Mouse (Mus musculus): ENCODE results near the gene Mrgpre. TPM values are rescaled to one million over a fixed set of nuclear protein-coding genes. Genes with fewer than 3 reads are reported as not detected.

Mrgpre gene
- polyA plus RNA-seq, 1 experiment from 2014 or later: 2.3 TPM

DNA sequence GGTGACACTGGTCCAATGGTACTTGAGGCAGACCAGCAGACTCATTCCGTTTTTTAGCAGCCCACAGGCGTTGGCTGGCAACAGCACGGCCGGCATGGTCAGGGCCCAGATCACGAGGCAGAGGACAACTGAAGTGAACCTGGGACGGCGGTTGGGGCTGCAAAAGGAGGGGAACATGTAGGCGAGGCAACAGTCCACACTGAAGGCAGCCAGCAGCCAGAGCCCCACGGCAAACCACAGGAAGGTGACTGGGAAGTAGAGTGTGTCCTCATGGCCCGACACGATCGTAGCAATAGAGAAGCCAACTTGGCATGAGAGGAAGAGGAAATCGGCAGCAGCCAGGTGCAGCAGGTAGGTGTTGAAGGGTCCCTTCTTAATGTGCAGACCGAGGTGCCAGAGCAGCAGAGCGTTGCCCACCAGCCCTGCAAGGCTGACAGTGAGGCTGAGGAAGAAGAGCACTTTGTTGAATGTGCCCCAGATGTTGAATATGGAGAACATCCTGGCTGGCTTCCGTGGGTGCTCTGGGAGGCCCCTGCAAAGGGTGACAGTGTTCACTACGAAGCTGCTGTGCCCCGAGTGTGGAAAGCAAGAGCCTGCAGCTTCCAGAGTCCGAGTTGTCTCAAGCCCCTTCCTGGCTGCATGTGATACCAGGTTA is 19.3 kb downstream of the Mrgpre start:
- H3K27ac ChIP-seq (ENCODE audit: low read depth): no peak overlapping the region
- no peak overlapping the region for H3K4me2 ChIP-seq (ENCODE audit: low read length)
- no peaks in the 10 kb centered on the region for H3K9me3 ChIP-seq (ENCODE audit: control insufficient read depth, low read length)
- no peak for DNase-seq (ENCODE audit: low spot score)
- H3K9ac ChIP-seq (ENCODE audit: low read length): no peak overlapping the region
- peaks cover 8% of the 10 kb centered on the region; the same call in 1 of the 2 replicates for H3K27me3 ChIP-seq (replicated peaks; ENCODE audit: control insufficient read depth, insufficient read depth, low read length)
- 68% methylated on average over 19 of the region's 19 CpGs for WGBS
- no peak overlapping the region for H3K4me3 ChIP-seq (ENCODE audit: low read depth, low read length)
- no peaks in the 10 kb centered on the region for H3K36me3 ChIP-seq (ENCODE audit: control insufficient read depth, insufficient read depth, low read length)
- no peaks in the 10 kb centered on the region for H3K4me1 ChIP-seq (replicated peaks; ENCODE audit: control insufficient read depth, insufficient read depth, low read length)
- no peak for ATAC-seq (replicated peaks; ENCODE audit: low FRiP score, low TSS enrichment, low read depth)

DNA sequence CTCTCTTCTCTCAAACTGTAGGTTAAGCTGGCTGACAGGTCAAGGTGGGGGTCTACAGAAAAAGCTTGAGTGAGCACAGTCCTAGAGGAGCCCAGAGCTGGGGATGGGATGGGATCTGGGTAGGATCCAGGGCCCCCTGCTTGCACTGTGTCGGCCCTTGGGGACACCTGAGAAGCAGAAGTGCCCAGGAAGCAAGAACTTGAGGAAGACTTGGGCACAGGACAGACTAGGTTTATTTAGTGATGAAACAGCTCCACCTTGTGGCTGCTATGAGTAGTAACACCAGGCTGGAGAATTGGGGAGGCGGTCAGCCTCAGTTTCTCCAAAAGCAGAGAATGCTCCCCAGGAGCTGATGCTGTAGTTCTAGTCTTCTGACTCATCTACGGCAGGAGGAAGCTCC is 20.5 kb downstream of the Mrgpre start:
- 15% methylated on average over 3 of the region's 3 CpGs for WGBS
- ATAC-seq (replicated peaks; ENCODE audit: low FRiP score, low TSS enrichment, low read depth) (0 out of 2 replicates have a peak, but pooled peaks have one; percentile 63), DNase-seq (ENCODE audit: low spot score) (peak; percentile 70)
- no peaks in the 10 kb centered on the region for H3K36me3 ChIP-seq (ENCODE audit: control insufficient read depth, insufficient read depth, low read length)
- H3K9ac ChIP-seq (ENCODE audit: low read length): no peak overlapping the region
- no peaks in the 10 kb centered on the region for H3K4me1 ChIP-seq (replicated peaks; ENCODE audit: control insufficient read depth, insufficient read depth, low read length)
- H3K27ac ChIP-seq (ENCODE audit: low read depth): no peak overlapping the region
- H3K27me3 ChIP-seq (replicated peaks; ENCODE audit: control insufficient read depth, insufficient read depth, low read length): peaks cover 8% of the 10 kb centered on the region; the same call in 1 of the 2 replicates
- H3K4me3 ChIP-seq (ENCODE audit: low read depth, low read length): no peak overlapping the region
- H3K9me3 ChIP-seq (ENCODE audit: control insufficient read depth, low read length): no peaks in the 10 kb centered on the region
- H3K4me2 ChIP-seq (ENCODE audit: low read length): no peak overlapping the region

DNA sequence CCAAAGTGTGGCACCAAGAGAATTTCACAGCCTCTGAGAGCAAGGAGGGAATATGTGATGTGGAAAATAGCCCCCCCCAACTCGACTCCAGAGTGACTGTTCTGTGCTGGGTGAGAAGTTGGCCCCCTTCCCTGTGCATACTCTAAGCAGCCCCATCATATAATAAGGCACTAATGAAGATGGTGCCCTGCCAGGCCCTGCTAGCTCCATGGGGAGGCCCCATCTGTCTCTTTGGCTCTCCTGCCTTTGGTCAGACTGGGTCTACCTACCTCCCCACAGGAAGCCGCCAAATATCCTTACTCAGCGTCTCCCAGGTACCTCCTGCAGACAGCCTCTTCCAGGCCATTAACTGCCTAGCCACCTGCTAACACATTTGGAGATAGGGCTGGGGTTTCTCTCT is 25.3 kb downstream of the Mrgpre start:
- Histone ChIP-seq H3K9me3 (ENCODE audit: control insufficient read depth, low read length) (no peaks in the 10 kb centered on the region), H3K36me3 (ENCODE audit: control insufficient read depth, insufficient read depth, low read length) (no peaks in the 10 kb centered on the region), H3K9ac (ENCODE audit: low read length) (no peak overlapping the region), H3K27ac (ENCODE audit: low read depth) (no peak overlapping the region), H3K4me1 (replicated peaks; ENCODE audit: control insufficient read depth, insufficient read depth, low read length) (0 out of 2 replicates have a peak, but pooled peaks cover 3% of the 10 kb centered on the region), H3K4me2 (ENCODE audit: low read length) (no peak overlapping the region), H3K4me3 (ENCODE audit: low read depth, low read length) (no peak overlapping the region), H3K27me3 (replicated peaks; ENCODE audit: control insufficient read depth, insufficient read depth, low read length) (peaks cover 12% of the 10 kb centered on the region; the same call in 1 of the 2 replicates)
- DNase-seq (ENCODE audit: low spot score): no peak
- 62% methylated on average over 3 of the region's 3 CpGs for WGBS
- ATAC-seq (replicated peaks; ENCODE audit: low FRiP score, low TSS enrichment, low read depth): no peak

GRCm38 (mm10) chr7:143757696-143758095 is 26.6 kb downstream of the Mrgpre start:
- Histone ChIP-seq H3K9ac (ENCODE audit: low read length) (no peak overlapping the region), H3K4me2 (ENCODE audit: low read length) (no peak overlapping the region; the same call in 1 of the 2 replicates), H3K4me3 (ENCODE audit: low read depth, low read length) (no peak overlapping the region), H3K9me3 (ENCODE audit: control insufficient read depth, low read length) (no peaks in the 10 kb centered on the region), H3K27me3 (replicated peaks; ENCODE audit: control insufficient read depth, insufficient read depth, low read length) (peaks cover 12% of the 10 kb centered on the region; the same call in 1 of the 2 replicates), H3K4me1 (replicated peaks; ENCODE audit: control insufficient read depth, insufficient read depth, low read length) (0 out of 2 replicates have a peak, but pooled peaks cover 3% of the 10 kb centered on the region), H3K36me3 (ENCODE audit: control insufficient read depth, insufficient read depth, low read length) (no peaks in the 10 kb centered on the region), H3K27ac (ENCODE audit: low read depth) (no peak overlapping the region)
- ATAC-seq (replicated peaks; ENCODE audit: low FRiP score, low TSS enrichment, low read depth) (no peak), DNase-seq (ENCODE audit: low spot score) (no peak)
- 67% methylated on average over 3 of the region's 3 CpGs for WGBS

- Histone ChIP-seq H3K4me2 (ENCODE audit: low read length) (peak overlapping the region; percentile 85), H3K9me3 (ENCODE audit: control insufficient read depth, low read length) (no peaks in the 10 kb centered on the region), H3K27me3 (replicated peaks; ENCODE audit: control insufficient read depth, insufficient read depth, low read length) (peaks cover 12% of the 10 kb centered on the region; the same call in 1 of the 2 replicates), H3K27ac (ENCODE audit: low read depth) (no peak overlapping the region), H3K4me1 (replicated peaks; ENCODE audit: control insufficient read depth, insufficient read depth, low read length) (0 out of 2 replicates have a peak, but pooled peaks cover 3% of the 10 kb centered on the region), H3K9ac (ENCODE audit: low read length) (no peak overlapping the region; the same call in 1 of the 2 replicates), H3K4me3 (ENCODE audit: low read depth, low read length) (peak overlapping the region; percentile 38), H3K36me3 (ENCODE audit: control insufficient read depth, insufficient read depth, low read length) (no peaks in the 10 kb centered on the region)
- 1% methylated on average over 15 of the region's 15 CpGs for WGBS
- DNase-seq (ENCODE audit: low spot score) (peak; percentile 79), ATAC-seq (replicated peaks; ENCODE audit: low FRiP score, low TSS enrichment, low read depth) (peak; percentile 90)
These were observed 27.3 kb downstream of the Mrgpre start for GRCm38 (mm10) chr7:143757027-143757390.

- peak; percentile 30; the same call in 1 of the 2 replicates for ATAC-seq (replicated peaks; ENCODE audit: low FRiP score, low TSS enrichment, low read depth)
- Histone ChIP-seq H3K9ac (ENCODE audit: low read length) (no peak within 1 kb of the TSS; the same call in 1 of the 2 replicates), H3K27ac (ENCODE audit: low read depth) (no peak within 1 kb of the TSS), H3K4me1 (replicated peaks; ENCODE audit: control insufficient read depth, insufficient read depth, low read length) (0 out of 2 replicates have a peak, but pooled peaks cover 3% of the 10 kb centered on the region), H3K36me3 (ENCODE audit: control insufficient read depth, insufficient read depth, low read length) (no peaks in the 10 kb centered on the region), H3K27me3 (replicated peaks; ENCODE audit: control insufficient read depth, insufficient read depth, low read length) (peaks cover 12% of the 10 kb centered on the region; the same call in 1 of the 2 replicates), H3K9me3 (ENCODE audit: control insufficient read depth, low read length) (no peaks in the 10 kb centered on the region), H3K4me3 (ENCODE audit: low read depth, low read length) (peak within 1 kb of the TSS; percentile 38), H3K4me2 (ENCODE audit: low read length) (peak within 1 kb of the TSS; percentile 85)
- DNase-seq (ENCODE audit: low spot score): no peak
- 25% methylated on average over 21 of the region's 22 CpGs for WGBS
These were observed 27.9 kb downstream of the Mrgpre start, which contains the start of gene Osbpl5 for GRCm38 (mm10) chr7:143756125-143757026. TSS of gene Osbpl5 (minus strand) at chr7:143756985.

- Histone ChIP-seq H3K9me3 (ENCODE audit: control insufficient read depth, low read length) (no peaks in the 10 kb centered on the region), H3K4me2 (ENCODE audit: low read length) (no peak overlapping the region), H3K9ac (ENCODE audit: low read length) (no peak overlapping the region), H3K27me3 (replicated peaks; ENCODE audit: control insufficient read depth, insufficient read depth, low read length) (peaks cover 12% of the 10 kb centered on the region; the same call in 1 of the 2 replicates), H3K36me3 (ENCODE audit: control insufficient read depth, insufficient read depth, low read length) (no peaks in the 10 kb centered on the region), H3K27ac (ENCODE audit: low read depth) (no peak overlapping the region), H3K4me3 (ENCODE audit: low read depth, low read length) (no peak overlapping the region), H3K4me1 (replicated peaks; ENCODE audit: control insufficient read depth, insufficient read depth, low read length) (0 out of 2 replicates have a peak, but pooled peaks cover 3% of the 10 kb centered on the region)
- ATAC-seq (replicated peaks; ENCODE audit: low FRiP score, low TSS enrichment, low read depth): no peak
- WGBS: 77% methylated on average over 9 of the region's 9 CpGs
- DNase-seq (ENCODE audit: low spot score): no peak
These were observed 28.8 kb downstream of the Mrgpre start for GRCm38 (mm10) chr7:143755357-143756124.

All from intestine, embryonic 14.5 days (tissue).